Mouse (Mus musculus): ENCODE results near the gene Pofut1.

DNA sequence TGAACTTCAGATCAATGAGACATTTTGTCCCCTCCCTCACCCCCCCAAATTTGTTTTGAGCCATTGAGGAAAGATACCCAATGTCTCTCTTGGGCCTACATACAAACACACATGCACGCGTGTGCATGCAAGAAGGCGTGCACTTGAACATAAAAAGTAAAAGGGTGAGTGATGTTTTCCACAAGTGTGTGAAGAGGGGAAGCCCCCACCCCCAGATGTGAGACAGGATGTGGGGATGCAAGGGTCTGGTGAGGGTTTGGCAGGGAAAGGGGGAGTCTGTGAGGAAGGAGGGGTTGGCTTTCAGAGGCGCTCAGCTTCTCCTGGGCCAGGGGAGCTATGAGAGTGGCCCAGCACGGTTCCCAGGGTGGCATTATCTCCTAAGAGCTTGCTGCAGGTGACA lies 37.0 kb downstream of the Pofut1 start:
- TF ChIP-seq CTCF (IDR thresholded peaks at IDR 0.05; ENCODE audit: control insufficient read depth, insufficient read depth, insufficient read length) (no peak), MYOG (IDR thresholded peaks at IDR 0.05; ENCODE audit: control insufficient read depth, extremely low read depth, insufficient read length) (no peak), CEBPB (IDR thresholded peaks at IDR 0.05; ENCODE audit: low read depth) (no peak)
